Mouse (Mus musculus): Measurements from ENCODE around the gene Meltf.

- TF ChIP-seq CTCF (IDR thresholded peaks at IDR 0.05; ENCODE audit: insufficient read depth, low read length) (no peak), POLR2A (IDR thresholded peaks at IDR 0.05; ENCODE audit: borderline replicate concordance, extremely low read depth, low read depth, low read length) (peak; percentile 76)
These were observed 69.8 kb downstream of the Meltf start, which contains the start of the genes 0610012G03Rik and Ncbp2 for GRCm38 (mm10) chr16:31948345-31948774.

Measured in lung, adult 2 months (tissue).